Mouse (Mus musculus) frontal cortex, adult (tissue): ENCODE data around the gene Ikzf3.

Experiments used
- ATAC-seq: cut with Nextera tagmentation; 2 replicates; pipeline ENCODE4 v1.9.2; 2017; ENCODE audit warnings: mild to moderate bottlenecking, moderate library complexity, mixed read lengths; ENCODE audit not compliant: low TSS enrichment

Gene Ikzf3

DNA sequence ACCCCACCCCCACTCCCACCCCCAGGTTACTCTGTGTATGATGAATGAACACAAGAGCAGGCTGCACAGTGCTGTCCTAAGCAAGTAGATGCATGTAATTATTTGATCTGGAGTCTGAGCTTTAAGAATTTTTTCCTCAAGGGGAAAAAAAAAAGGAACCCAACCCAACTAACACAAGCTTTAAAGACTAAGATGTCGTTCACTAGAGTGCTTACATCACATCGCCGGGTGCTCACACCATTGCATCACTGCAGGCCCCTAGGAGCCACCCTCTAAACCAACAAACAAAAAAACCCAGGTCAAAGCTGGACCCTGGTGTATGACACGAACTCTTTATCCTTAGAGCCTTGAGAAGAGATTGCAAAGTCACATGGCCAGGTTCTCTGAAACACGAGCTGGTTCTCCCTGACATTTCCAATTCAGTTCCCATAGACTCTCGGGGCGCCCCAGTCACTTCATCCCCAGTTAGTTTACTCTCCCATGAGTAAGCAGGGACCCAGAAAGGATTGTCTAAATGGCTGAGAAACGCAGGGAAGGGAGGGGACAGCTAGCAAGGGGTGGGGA, 71.8 kb downstream of the Ikzf3 start:
- ATAC-seq = no peak

DNA sequence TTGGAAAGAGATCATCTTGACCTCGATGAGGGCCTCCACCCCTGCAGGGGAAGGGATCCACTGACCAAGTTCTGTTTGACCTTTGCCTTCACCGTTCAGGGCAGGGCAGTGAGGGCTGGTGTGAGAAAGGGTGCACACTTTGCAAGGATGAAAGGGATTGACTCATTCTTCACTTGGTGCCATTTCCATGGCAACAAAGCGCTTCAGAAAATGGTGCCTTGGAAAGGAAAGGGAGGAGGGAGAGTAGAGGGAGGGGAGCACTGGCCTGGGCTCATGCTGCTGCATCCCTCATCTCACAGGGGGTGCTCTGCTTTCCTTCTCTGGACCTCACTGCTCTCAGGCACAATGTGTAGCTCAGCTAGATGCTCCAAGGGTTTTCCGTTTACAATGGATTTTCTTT, 73.1 kb downstream of the Ikzf3 start:
- no peak for ATAC-seq

- ATAC-seq = no peak
Observed at GRCm38 (mm10) chr11:98470795-98471194, 75.0 kb downstream of the Ikzf3 start.

DNA sequence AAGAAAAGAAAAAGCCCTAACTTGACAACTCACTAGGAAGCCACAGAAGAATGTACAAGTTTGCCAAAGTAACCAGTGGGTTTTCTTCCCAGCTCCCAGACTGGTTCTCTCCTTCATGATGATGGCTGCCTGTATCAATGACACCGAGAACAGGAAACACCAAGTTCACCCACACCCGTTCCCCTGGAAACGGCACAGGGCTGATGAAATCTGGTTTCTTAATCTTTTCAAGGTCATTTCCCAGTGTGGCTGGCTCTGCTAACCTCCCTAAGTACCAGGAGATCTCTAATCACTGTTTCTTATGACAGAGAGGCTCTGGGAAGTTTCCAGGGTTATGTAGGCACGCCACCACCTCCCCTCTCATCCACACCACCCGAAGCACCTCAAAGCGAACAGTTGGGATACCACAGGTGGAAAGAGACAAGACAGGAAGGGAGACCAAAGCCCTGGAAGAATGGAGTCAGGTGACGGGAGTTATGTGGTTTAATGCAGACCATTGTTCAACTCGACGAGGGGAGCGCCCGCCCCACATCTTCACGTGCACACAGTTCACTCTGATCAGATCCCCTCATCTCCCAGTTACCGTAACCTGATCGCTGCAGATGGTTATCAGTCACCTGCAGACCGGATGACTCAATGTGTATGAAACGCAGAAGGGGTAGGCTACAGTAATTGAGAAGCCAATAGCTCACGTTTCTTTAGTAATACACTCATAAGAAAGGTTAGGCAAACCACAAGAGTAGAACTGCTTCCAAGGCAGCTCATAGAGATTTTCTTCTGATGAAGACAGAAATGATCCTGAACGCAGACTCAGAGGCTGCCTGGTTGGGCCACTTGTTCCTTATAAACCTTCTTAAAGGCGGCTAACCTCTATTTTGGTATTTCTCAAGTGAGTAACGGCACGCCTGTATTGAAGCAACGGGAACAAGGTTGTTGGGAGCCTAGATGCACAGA, 75.8 kb downstream of the Ikzf3 start:
- ATAC-seq = no peak

- no peak for ATAC-seq
Observed at GRCm38 (mm10) chr11:98464516-98464915, 81.3 kb downstream of the Ikzf3 start.

- no peak for ATAC-seq
Observed at GRCm38 (mm10) chr11:98463911-98464310, 81.9 kb downstream of the Ikzf3 start.

- no peak for ATAC-seq
Observed at GRCm38 (mm10) chr11:98462255-98462654, 83.6 kb downstream of the Ikzf3 start.

GRCm38 (mm10) chr11:98461109-98461720, 84.6 kb downstream of the Ikzf3 start:
- no peak for ATAC-seq

DNA sequence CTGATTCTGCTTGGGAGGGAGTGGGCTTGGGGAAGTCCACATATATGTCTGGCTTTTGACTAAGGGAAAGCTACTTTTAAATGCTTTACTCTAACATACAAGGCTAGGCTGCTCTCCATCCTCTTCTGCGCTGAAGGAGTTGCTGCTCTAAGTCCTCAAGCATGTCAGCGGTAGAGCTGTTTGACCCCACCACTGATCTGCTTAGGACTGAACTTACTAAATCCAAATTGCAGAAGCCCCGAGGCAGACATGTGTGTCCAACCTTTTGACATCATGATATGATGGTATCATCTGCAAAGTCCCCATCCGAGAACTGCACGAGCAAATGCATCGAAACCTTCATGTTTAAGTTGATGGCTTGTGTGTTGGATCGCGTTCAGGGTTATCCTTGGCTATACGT, 86.0 kb downstream of the Ikzf3 start:
- ATAC-seq = no peak

- ATAC-seq = no peak
Observed at GRCm38 (mm10) chr11:98459071-98459741, 86.6 kb downstream of the Ikzf3 start.

DNA sequence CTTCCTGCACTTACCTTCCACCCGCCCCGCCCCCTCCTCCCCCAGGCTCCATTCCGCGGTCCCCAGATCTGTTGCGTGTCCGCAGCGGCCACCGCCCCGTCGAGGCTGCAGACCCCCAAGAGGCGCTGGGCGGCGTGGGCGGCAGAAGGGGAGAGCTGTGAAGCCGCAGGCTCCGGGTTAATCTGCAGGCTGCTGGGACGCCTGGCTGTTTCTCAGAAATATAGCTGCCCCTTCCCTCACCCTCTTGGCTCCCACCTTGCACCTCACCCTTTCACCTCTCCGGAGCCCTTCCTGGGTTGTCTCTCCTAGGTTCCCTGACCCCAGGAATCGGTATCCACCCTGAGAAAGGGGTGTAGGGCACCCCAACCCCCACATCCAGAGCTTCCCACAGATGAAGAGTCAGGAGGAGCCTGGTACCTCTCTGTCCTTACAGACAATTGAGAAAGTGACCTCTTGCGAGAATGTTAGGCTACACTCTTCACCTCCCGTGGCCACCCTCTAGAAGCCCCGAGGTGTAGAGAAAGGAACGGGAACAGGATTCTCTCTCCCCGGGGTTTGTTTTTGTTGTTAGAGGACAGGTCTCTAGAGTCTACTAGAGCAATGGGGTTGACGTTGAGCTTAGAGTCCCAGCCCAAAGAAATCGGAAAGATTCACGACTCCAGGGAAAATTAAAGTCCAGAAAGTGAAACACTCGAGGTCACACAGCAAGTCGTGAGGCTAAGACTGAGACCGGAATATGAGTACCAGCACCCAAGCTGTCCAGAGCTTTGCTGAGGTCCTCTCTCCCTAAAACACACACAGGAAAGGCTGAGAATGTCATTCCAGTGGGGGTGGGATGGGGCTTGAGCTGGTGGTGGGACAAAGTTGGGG, 87.5 kb downstream of the Ikzf3 start:
- no peak for ATAC-seq

DNA sequence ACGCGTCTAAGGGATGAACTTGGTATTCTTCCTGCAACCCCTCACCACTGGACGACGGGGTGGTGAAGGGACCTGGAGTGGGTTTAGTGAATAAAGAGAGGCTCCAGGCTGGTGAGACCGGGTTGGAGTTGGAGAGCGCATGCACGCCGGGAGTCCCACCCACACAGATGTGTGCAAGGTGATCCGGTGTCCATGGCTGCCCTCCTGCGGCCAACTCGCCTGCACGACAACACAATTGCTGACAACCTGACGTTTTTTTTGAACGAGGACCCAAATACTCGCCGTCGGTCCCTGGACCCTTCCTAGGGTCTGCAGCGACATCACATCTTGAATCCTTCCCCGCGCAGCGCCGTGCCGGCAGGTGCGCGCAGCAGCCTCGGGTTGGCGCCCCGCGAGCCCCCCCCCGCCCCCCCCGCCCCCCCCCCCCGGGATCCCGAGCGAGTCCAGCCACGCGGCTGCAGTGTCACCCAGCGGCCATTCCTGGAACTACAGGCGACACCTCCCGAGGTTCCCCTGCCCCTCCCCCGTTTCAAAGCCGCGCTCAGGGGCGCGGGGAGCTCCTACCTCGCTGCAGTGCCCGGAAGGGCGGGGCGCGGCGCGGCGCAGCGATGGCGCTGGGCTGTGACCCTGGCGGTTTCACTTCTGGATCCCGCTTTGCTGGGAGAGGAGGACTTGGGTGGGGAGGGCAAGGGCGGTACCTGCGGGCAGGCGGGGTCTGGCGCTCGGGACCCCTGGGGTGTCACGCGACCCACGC, 88.3 kb downstream of the Ikzf3 start:
- peak; percentile 80; the same call in 1 of the 2 replicates for ATAC-seq

DNA sequence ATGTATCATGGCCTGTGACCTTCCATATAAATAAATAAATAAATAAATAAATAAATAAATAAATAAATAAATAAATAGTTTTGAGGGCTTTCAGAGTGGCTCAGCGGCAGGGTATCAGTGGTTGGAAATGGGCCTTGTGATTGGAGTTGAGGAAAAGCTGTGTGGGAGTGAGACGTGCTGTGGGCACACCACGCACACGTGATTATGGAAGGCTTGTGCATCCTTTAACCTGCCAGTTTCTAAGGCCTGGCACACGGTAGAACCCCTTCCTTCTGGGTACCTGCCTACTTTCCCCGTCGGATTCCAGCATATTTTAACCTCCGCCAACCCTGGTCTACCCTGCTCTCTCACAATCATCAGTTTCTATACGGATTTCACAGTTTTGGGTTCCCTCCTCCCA, 88.9 kb downstream of the Ikzf3 start:
- ATAC-seq = peak; percentile 9; the same call in 1 of the 2 replicates

DNA sequence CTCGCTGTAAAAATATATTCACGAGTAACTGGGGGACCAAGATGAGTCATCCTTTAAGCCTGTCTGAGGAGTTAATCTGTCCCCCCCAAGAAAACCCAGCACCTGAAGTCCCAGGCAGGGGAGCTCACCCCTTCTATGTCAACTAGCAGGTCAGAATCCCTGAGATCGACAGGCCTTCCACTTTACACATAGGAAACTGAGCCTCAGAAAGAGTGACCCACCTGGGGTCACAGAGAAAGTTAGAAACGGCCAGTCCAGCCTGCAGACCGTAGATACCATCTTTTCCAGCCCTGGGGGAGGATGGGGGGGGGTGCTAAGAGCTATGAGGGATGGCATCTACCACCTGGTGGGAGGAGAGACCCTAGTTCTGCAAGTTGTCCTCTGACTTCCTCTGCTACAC, 89.3 kb downstream of the Ikzf3 start:
- no peak for ATAC-seq

- no peak for ATAC-seq
Observed at GRCm38 (mm10) chr11:98455484-98455883, 90.3 kb downstream of the Ikzf3 start.

- no peak for ATAC-seq
Observed at GRCm38 (mm10) chr11:98449921-98450771, 95.7 kb downstream of the Ikzf3 start.

DNA sequence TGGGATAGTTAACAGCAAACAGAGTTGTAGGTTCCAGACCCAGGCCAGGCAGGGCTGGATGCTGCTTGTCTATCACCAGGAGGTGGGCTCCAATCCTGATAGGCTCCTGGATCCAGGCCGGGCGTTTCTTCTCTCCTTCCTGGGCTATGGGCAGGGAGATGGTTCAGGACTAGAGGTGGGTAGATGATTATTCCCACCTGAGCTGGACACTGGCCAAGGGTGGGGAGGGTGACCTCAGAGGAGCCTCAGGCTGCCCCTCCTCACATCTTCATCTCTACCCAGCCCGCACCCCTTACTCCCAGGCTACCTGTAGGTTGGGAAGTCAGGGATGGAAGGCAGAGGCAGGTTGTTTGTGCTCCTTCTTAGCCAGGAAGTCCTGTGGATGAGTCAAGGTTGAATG, 96.4 kb downstream of the Ikzf3 start:
- ATAC-seq = no peak

- no peak for ATAC-seq
Observed at GRCm38 (mm10) chr11:98448191-98448790, 97.5 kb downstream of the Ikzf3 start.

DNA sequence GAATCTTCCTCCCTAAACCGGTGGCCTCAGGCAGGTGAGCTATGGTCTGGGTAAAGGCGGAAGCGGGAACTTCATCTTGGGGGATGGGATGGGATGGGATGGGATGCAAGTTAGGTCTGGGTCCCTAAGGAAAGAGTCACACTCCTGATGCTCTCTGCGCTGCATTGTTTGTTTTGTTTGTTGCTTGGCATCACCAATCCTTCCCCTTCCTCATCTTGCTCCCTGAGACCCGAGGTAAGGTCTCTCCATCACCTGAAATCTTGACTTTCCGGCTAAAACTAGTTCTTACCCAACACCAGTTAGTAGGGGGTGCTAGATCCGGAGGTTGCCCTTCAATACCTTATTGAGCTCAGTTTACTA, 98.4 kb downstream of the Ikzf3 start:
- no peak for ATAC-seq
